Mouse (Mus musculus): ENCODE data around the gene Mycbp2. TPM values are rescaled to one million over a fixed set of nuclear protein-coding genes. Genes with fewer than 3 reads are reported as not detected.

Gene Mycbp2
- polyA plus RNA-seq, 1 experiment, result 17.8 TPM

- TF ChIP-seq POLR2A (IDR thresholded peaks at IDR 0.05; ENCODE audit: low read depth, low read length), result no peak
- no peak for TF ChIP-seq CTCF (conservative IDR thresholded peaks at IDR 0.05; ENCODE audit: insufficient read depth, insufficient read length, low read depth, low read length)
- peak overlapping the region; percentile 93; the same call in 1 of the 2 replicates for H3K4me3 ChIP-seq (ENCODE audit: insufficient read depth, low read depth, low read length)
- WGBS, result 25% methylated on average over 2 of the region's 2 CpGs
- DNase-seq, result no peak
- H3K27me3 ChIP-seq (replicated peaks; ENCODE audit: control insufficient read depth, insufficient read depth, low read length), result no peaks in the 10 kb centered on the region
- H3K36me3 ChIP-seq (ENCODE audit: control insufficient read depth, insufficient read depth, low read length), result no peaks in the 10 kb centered on the region
- H3K4me1 ChIP-seq (ENCODE audit: control insufficient read depth, insufficient read depth, low read length), result peaks cover 5% of the 10 kb centered on the region; the same call in 1 of the 2 replicates
- H3K27ac ChIP-seq (ENCODE audit: insufficient read depth, low read depth, low read length), result no peak overlapping the region
These were observed 1.6 kb downstream of the Mycbp2 start for GRCm38 (mm10) chr14:103345011-103345410.

- H3K27me3 ChIP-seq (replicated peaks; ENCODE audit: control insufficient read depth, insufficient read depth, low read length), result no peaks in the 10 kb centered on the region
- H3K4me1 ChIP-seq (ENCODE audit: control insufficient read depth, insufficient read depth, low read length), result peaks cover 4% of the 10 kb centered on the region; the same call in 1 of the 2 replicates
- H3K36me3 ChIP-seq (ENCODE audit: control insufficient read depth, insufficient read depth, low read length), result no peaks in the 10 kb centered on the region
- 73% methylated on average over 5 of the region's 5 CpGs for WGBS
- TF ChIP-seq POLR2A (IDR thresholded peaks at IDR 0.05; ENCODE audit: low read depth, low read length), result no peak
- no peak for TF ChIP-seq CTCF (conservative IDR thresholded peaks at IDR 0.05; ENCODE audit: insufficient read depth, insufficient read length, low read depth, low read length)
- DNase-seq, result no peak
- H3K27ac ChIP-seq (ENCODE audit: insufficient read depth, low read depth, low read length), result no peak overlapping the region
- H3K4me3 ChIP-seq (ENCODE audit: insufficient read depth, low read depth, low read length), result no peak overlapping the region
These were observed 2.8 kb downstream of the Mycbp2 start for GRCm38 (mm10) chr14:103343791-103344190.

GRCm38 (mm10) chr14:103341385-103342294, 5.0 kb downstream of the Mycbp2 start:
- 89% methylated on average over 1 of the region's 1 CpGs for WGBS
- Histone ChIP-seq H3K36me3 (ENCODE audit: control insufficient read depth, insufficient read depth, low read length) (no peaks in the 10 kb centered on the region), H3K27ac (ENCODE audit: insufficient read depth, low read depth, low read length) (no peak overlapping the region), H3K4me1 (ENCODE audit: control insufficient read depth, insufficient read depth, low read length) (no peaks in the 10 kb centered on the region; the same call in 1 of the 2 replicates), H3K4me3 (ENCODE audit: insufficient read depth, low read depth, low read length) (no peak overlapping the region), H3K27me3 (replicated peaks; ENCODE audit: control insufficient read depth, insufficient read depth, low read length) (no peaks in the 10 kb centered on the region)
- TF ChIP-seq POLR2A (IDR thresholded peaks at IDR 0.05; ENCODE audit: low read depth, low read length), result no peak
- TF ChIP-seq CTCF (conservative IDR thresholded peaks at IDR 0.05; ENCODE audit: insufficient read depth, insufficient read length, low read depth, low read length), result no peak
- DNase-seq, result no peak

- WGBS, result 95% methylated on average over 4 of the region's 4 CpGs
These were observed 33.7 kb downstream of the Mycbp2 start for GRCm38 (mm10) chr14:103312926-103313325.

GRCm38 (mm10) chr14:103296227-103296626, 50.4 kb downstream of the Mycbp2 start:
- peaks cover 9% of the 10 kb centered on the region for H3K36me3 ChIP-seq (ENCODE audit: control insufficient read depth, insufficient read depth, low read length)
- H3K4me3 ChIP-seq (ENCODE audit: insufficient read depth, low read depth, low read length), result no peak overlapping the region
- DNase-seq, result no peak
- H3K27ac ChIP-seq (ENCODE audit: insufficient read depth, low read depth, low read length), result no peak overlapping the region
- no peaks in the 10 kb centered on the region for H3K4me1 ChIP-seq (ENCODE audit: control insufficient read depth, insufficient read depth, low read length)
- TF ChIP-seq POLR2A (IDR thresholded peaks at IDR 0.05; ENCODE audit: low read depth, low read length), result no peak
- TF ChIP-seq CTCF (conservative IDR thresholded peaks at IDR 0.05; ENCODE audit: insufficient read depth, insufficient read length, low read depth, low read length), result no peak
- H3K27me3 ChIP-seq (replicated peaks; ENCODE audit: control insufficient read depth, insufficient read depth, low read length), result no peaks in the 10 kb centered on the region
- 94% methylated on average over 2 of the region's 2 CpGs for WGBS

More at GRCm38 (mm10) chr14:103312926-103313325, 33.7 kb downstream of the Mycbp2 start:
- H3K36me3 ChIP-seq (ENCODE audit: control insufficient read depth, insufficient read depth, low read length), result peaks cover 3% of the 10 kb centered on the region
- no peaks in the 10 kb centered on the region for H3K4me1 ChIP-seq (ENCODE audit: control insufficient read depth, insufficient read depth, low read length)
- no peak overlapping the region for H3K27ac ChIP-seq (ENCODE audit: insufficient read depth, low read depth, low read length)
- TF ChIP-seq POLR2A (IDR thresholded peaks at IDR 0.05; ENCODE audit: low read depth, low read length) (no peak), CTCF (conservative IDR thresholded peaks at IDR 0.05; ENCODE audit: insufficient read depth, insufficient read length, low read depth, low read length) (no peak)
- no peak overlapping the region for H3K4me3 ChIP-seq (ENCODE audit: insufficient read depth, low read depth, low read length)
- H3K27me3 ChIP-seq (replicated peaks; ENCODE audit: control insufficient read depth, insufficient read depth, low read length), result no peaks in the 10 kb centered on the region
- no peak for DNase-seq

- Histone ChIP-seq H3K27me3 (replicated peaks; ENCODE audit: control insufficient read depth, insufficient read depth, low read length) (no peaks in the 10 kb centered on the region), H3K4me1 (ENCODE audit: control insufficient read depth, insufficient read depth, low read length) (no peaks in the 10 kb centered on the region), H3K36me3 (ENCODE audit: control insufficient read depth, insufficient read depth, low read length) (peaks cover 2% of the 10 kb centered on the region; the same call in 1 of the 2 replicates), H3K4me3 (ENCODE audit: insufficient read depth, low read depth, low read length) (no peak overlapping the region), H3K27ac (ENCODE audit: insufficient read depth, low read depth, low read length) (no peak overlapping the region)
- 59% methylated on average over 2 of the region's 2 CpGs for WGBS
- no peak for DNase-seq
- TF ChIP-seq CTCF (conservative IDR thresholded peaks at IDR 0.05; ENCODE audit: insufficient read depth, insufficient read length, low read depth, low read length) (no peak), POLR2A (IDR thresholded peaks at IDR 0.05; ENCODE audit: low read depth, low read length) (no peak)
These were observed 60.0 kb downstream of the Mycbp2 start for GRCm38 (mm10) chr14:103286650-103287049.

GRCm38 (mm10) chr14:103276667-103277066, 69.9 kb downstream of the Mycbp2 start:
- H3K27me3 ChIP-seq (replicated peaks; ENCODE audit: control insufficient read depth, insufficient read depth, low read length), result no peaks in the 10 kb centered on the region
- no peak overlapping the region for H3K4me3 ChIP-seq (ENCODE audit: insufficient read depth, low read depth, low read length)
- WGBS, result 97% methylated on average over 4 of the region's 4 CpGs
- TF ChIP-seq POLR2A (IDR thresholded peaks at IDR 0.05; ENCODE audit: low read depth, low read length) (no peak), CTCF (conservative IDR thresholded peaks at IDR 0.05; ENCODE audit: insufficient read depth, insufficient read length, low read depth, low read length) (no peak)
- no peaks in the 10 kb centered on the region for H3K4me1 ChIP-seq (ENCODE audit: control insufficient read depth, insufficient read depth, low read length)
- H3K36me3 ChIP-seq (ENCODE audit: control insufficient read depth, insufficient read depth, low read length), result no peaks in the 10 kb centered on the region; the same call in none of the 2 replicates
- H3K27ac ChIP-seq (ENCODE audit: insufficient read depth, low read depth, low read length), result no peak overlapping the region
- DNase-seq, result no peak
